17 mouse cellular contexts compared by ENCODE assay signal in the genomic region with DNA sequence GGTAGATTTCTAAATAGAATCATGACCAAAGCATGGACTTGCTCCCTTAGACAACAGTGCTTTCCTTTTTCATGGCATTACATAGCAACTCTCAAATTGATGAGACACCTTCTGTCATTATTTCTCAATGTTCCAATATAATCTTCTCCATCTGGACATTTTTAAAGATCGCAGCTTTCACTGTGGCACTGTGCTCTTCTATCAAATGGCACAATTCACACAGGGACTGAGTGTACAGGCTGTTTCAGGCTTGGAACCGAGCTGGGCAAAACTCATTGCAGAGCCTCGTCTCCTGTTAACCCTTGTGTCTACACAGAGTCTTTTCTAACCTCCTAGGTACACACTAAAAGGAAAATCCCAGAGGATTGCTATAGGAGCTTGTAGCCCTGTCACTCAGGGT.
DNase-seq lines count a peak whose midpoint lies in the region; ATAC-seq lines count a peak whose summit lies in the region.
"Had no signal": no experiment of that assay in that cellular context is flagged by ENCODE, and none has a peak within 500 bp of the region (broad histone marks: within the 10 kb centered on the region; RNA-seq: fewer than 3 reads in every experiment).

No protein-coding gene starts in this region.

- WGBS in midbrain, embryonic 14.5 days = 72% methylated on average over 3 of the region's 3 CpGs

- H3K9ac ChIP-seq in midbrain, embryonic 14.5 days (replicated peaks; ENCODE audit: low read length) = no peak overlapping the region
- H3K9ac ChIP-seq: heart, embryonic 13.5 days; limb, embryonic 13.5 days; liver, embryonic 14.5 days; midbrain, embryonic 15.5 days had no signal

- no peak for DNase-seq in frontal cortex, postnatal 14 days (ENCODE audit: low spot score in 2 of 2)
- peak; percentile 18 for DNase-seq in brain, embryonic 18.5 days (ENCODE audit: low read depth, low spot score)
- peak; percentile 78 for DNase-seq in cerebellum, adult 9-10 months
- peak; percentile 53 for DNase-seq in layer of hippocampus, adult 9-10 months (ENCODE audit: low spot score)
- no peak for DNase-seq in midbrain, embryonic 14.5 days
- no peak for DNase-seq in adrenal gland, postnatal 36 days
- DNase-seq: adrenal gland, postnatal 14 days; B cell, adult 2 months; kidney, adult 8-10 months; kidney, postnatal 25 days; retina, postnatal 1 day had no signal

- ATAC-seq in frontal cortex, adult (ENCODE audit: low TSS enrichment) = peak; percentile 74
- ATAC-seq in midbrain, embryonic 14.5 days (ENCODE audit: low FRiP score, low TSS enrichment) = no peak
- ATAC-seq: midbrain, embryonic 15.5 days had no signal

- H3K36me3 ChIP-seq in midbrain, embryonic 14.5 days (ENCODE audit: control insufficient read depth, insufficient read depth, low read length) = peaks cover 11% of the 10 kb centered on the region
- H3K36me3 ChIP-seq: embryonic facial prominence, embryonic 10.5 days; heart, embryonic 13.5 days; limb, embryonic 13.5 days; midbrain, embryonic 15.5 days had no signal

- no peak overlapping the region for H3K4me3 ChIP-seq in midbrain, embryonic 14.5 days (replicated peaks; ENCODE audit: low read depth, low read length)
- H3K4me3 ChIP-seq: embryonic facial prominence, embryonic 10.5 days; heart, embryonic 13.5 days; limb, embryonic 13.5 days; midbrain, embryonic 15.5 days had no signal

- no peaks in the 10 kb centered on the region for H3K27me3 ChIP-seq in midbrain, embryonic 14.5 days (ENCODE audit: control insufficient read depth, insufficient read depth, low read length)
- H3K27me3 ChIP-seq: heart, embryonic 13.5 days; limb, embryonic 13.5 days; midbrain, embryonic 15.5 days had no signal

- H3K4me1 ChIP-seq in midbrain, embryonic 14.5 days (ENCODE audit: control insufficient read depth, insufficient read depth, low read length) = no peaks in the 10 kb centered on the region
- H3K4me1 ChIP-seq: embryonic facial prominence, embryonic 10.5 days; heart, embryonic 13.5 days; limb, embryonic 13.5 days; midbrain, embryonic 15.5 days had no signal

- H3K4me2 ChIP-seq in midbrain, embryonic 14.5 days (ENCODE audit: low read length) = no peak overlapping the region
- H3K4me2 ChIP-seq: heart, embryonic 13.5 days; limb, embryonic 13.5 days; midbrain, embryonic 15.5 days had no signal

- H3K27ac ChIP-seq in midbrain, embryonic 14.5 days (replicated peaks; ENCODE audit: low read depth, low read length) = no peak overlapping the region
- H3K27ac ChIP-seq: embryonic facial prominence, embryonic 10.5 days; heart, embryonic 13.5 days; limb, embryonic 13.5 days; liver, embryonic 14.5 days; midbrain, embryonic 15.5 days had no signal

- no peaks in the 10 kb centered on the region for H3K9me3 ChIP-seq in midbrain, embryonic 14.5 days (ENCODE audit: control insufficient read depth, low read length)
- H3K9me3 ChIP-seq: embryonic facial prominence, embryonic 10.5 days; heart, embryonic 13.5 days; limb, embryonic 13.5 days; midbrain, embryonic 15.5 days had no signal

Comparison
In these comparisons a context has a peak if more than half of its experiments do, and no peak if none do; other contexts are left out.
1. DNase-seq: peak in brain, embryonic 18.5 days (single experiment), cerebellum, adult 9-10 months (single experiment) and layer of hippocampus, adult 9-10 months (single experiment); none in frontal cortex, postnatal 14 days (0 of 2), midbrain, embryonic 14.5 days (single experiment) and adrenal gland, postnatal 36 days (0 of 2).